Mouse (Mus musculus) telencephalon, adult 2 months (tissue): ENCODE data around the gene Dcxr.
A peak's percentile ranks its signal among the peaks of the same experiment; 100 is the strongest.
"Not testable (repeated sequence)": the region's sequence is repeated elsewhere in the genome, so short reads cannot be mapped to it uniquely, and the experiment has no call there.

Experiments used
- DNase-seq: peaks from one replicate; pipeline ENCODE4 v3.0.0-alpha.2; 2011; ENCODE audit warnings: low read depth, low spot score

Gene Dcxr

GRCm38 (mm10) chr11:120730331-120730870, 3.3 kb upstream of the Dcxr start:
- DNase-seq, result no peak

GRCm38 (mm10) chr11:120729432-120730050, 2.5 kb upstream of the Dcxr start:
- not testable (repeated sequence) for DNase-seq

DNA sequence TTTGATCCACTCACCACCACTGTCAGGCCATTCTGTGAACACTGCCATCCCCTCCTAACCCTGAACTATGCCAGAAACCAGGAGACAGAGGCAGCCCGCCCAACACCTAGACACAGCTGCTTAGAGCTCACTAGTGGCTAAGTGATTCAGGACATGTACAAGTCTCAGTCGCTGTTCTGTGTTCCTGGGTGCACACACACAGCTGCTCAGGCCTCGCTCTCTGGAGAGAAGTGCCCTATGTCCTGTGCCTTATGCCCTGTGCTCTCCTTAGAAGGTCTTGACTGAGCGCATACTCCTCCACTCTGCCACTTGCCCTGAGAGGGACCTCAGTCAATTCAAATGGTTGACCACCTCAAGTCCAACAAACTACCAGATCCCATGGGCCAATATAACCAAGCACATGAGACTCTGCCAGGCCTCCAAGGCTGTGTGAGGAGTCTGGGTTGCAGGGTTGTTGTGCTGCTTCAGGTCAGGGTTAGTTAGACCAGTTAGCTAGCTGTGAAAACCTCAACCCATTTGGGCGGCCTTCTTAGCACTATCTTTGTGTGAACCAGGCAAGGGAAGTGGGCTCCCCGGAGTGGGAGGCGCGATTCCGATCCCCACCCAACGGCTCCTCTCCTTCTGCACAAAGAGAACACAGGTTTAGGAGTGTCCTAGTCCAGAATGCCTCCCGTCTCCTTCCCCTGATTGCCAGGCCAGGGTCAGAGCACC, 1.6 kb upstream of the Dcxr start:
- DNase-seq, result no peak

GRCm38 (mm10) chr11:120727564-120727963, 483 bp upstream of the Dcxr start:
- no peak for DNase-seq

- DNase-seq, result no peak
Observed at GRCm38 (mm10) chr11:120726243-120727168, 575 bp downstream of the Dcxr start.

- DNase-seq, result no peak
Observed at GRCm38 (mm10) chr11:120723509-120723908, 3.6 kb downstream of the Dcxr start.

DNA sequence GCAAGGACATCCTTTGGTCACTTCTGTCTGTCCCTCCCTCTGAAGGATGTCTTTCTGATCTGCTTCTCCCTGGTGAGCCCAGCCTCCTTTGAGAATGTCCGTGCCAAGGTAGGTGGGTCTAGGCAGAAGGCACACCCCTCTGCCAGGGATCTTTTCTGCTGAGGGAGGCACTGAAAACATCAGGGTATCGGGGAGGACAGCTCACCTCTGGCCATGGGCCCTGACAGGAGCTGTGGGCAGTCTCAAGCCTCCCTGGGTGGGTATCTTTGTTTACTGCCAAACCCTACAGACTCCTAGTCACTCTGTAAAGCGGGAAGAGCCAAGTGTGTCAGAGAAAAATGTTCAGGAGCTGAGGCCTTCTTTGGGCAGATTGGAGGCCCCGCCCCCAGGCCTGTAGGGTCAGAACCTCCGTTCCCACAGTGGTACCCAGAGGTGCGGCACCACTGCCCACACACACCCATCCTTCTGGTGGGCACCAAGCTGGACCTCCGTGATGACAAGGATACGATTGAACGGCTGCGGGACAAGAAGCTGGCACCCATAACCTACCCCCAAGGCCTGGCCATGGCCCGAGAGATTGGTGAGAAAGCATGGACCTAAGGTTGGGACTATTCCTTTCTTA, 4.2 kb downstream of the Dcxr start:
- DNase-seq, result no peak

- no peak for DNase-seq
Observed at GRCm38 (mm10) chr11:120722067-120722630, 4.9 kb downstream of the Dcxr start.

- no peak for DNase-seq
Observed at GRCm38 (mm10) chr11:120721124-120722066, 5.7 kb downstream of the Dcxr start, which contains the start of gene Rac3. Rac3 (plus strand) TSS chr11:120721470.

DNA sequence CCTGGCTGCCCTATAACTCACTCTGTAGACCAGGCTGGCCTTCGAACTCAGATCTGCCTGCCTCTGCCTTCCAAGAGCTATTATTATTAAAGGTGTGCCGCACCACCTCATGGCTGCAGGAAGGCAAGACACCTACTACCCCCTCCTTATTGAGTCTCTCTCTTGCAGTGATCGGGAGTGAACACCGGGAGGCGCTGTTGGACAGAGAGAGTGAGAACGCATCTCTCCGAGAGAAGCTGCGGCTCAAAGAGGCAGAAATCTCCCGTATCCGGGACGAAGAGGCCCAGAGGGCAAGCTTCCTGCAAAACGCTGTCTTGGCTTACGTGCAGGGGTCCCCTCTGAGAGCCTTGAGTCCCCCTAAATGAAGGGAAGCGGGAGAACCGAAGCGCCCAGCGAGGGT, 6.6 kb downstream of the Dcxr start:
- DNase-seq, result peak; percentile 72

- DNase-seq, result no peak
Observed at GRCm38 (mm10) chr11:120719841-120720376, 7.2 kb downstream of the Dcxr start.

DNA sequence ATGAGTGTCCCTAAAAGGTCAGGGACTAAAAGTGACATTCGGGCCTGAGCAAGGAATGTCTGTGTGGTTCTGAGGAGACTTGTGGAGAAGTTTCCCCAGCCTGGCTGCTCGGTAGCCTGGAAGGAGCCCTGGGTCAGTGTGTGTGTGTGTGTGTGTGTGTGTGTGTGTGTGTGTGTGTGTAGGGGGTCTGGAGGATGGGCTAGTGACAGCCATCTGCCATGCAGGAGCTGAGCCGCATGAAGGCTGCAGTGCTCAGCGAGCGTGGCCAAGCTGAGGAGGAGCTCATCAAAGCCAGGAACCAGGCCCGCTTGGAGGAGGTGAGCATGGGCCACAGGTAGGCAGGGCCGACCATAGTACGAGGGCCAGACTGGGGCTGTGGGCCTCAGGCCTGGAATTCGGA, 7.8 kb downstream of the Dcxr start:
- no peak for DNase-seq

DNA sequence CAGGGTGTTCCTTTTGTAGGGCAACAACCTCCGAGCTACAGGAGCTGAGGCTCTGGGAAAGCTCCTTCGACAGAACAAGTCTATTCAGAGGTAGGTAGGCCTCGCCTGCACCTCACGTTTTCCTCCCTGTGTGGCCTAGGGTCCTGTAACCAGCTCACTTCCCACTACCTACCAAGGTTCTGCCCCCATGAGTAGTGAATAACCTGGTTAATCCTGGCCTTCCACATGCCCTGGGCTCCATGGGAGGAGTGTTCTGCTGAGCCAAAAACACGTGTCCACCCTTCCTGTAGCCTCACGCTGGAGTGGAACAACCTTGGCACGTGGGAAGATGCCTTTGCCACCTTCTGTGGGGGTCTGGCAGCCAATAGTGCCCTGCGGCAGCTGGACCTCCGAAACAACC, 11.9 kb downstream of the Dcxr start:
- no peak for DNase-seq

GRCm38 (mm10) chr11:120714546-120714945, 12.5 kb downstream of the Dcxr start:
- DNase-seq, result no peak

- DNase-seq, result peak; percentile 98
Observed at GRCm38 (mm10) chr11:120713580-120714518, 13.2 kb downstream of the Dcxr start, which contains the start of the genes Cenpx and Lrrc45. Cenpx (minus strand) TSS chr11:120713738. Lrrc45 (plus strand) TSS chr11:120713925.

GRCm38 (mm10) chr11:120712771-120713568, 14.1 kb downstream of the Dcxr start:
- no peak for DNase-seq

DNA sequence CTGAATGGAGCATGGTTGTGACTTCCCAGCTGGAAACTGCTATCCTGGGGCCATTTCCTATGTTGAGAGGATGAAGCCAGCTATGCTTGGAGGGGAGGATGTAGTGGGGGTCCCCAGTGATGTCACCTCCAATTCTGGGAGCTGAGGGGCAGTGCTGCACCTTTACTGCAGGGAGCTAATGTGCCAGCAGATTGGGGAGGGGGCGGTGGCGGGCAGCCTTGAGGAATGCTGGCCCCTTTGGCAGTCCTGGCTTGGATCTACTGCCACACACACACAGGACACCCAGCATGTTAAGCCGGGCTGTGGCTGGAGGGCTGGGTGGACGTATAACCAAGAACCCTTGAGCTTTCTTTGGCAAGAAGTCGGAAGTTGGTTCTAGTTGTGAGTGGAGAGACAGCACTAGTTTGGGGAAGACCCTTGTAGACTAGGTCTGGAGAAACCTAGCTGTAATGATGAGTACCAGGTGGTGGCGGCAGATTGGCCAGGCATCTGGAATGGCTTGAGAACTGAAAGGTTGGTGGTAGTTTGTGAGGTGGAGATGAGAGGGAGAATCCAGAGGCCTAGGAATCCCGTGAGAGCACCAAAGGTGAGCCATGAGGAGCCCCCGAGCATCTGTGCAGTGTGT, 15.0 kb downstream of the Dcxr start:
- DNase-seq, result no peak
